Mouse (Mus musculus) bone marrow, adult 2 months (tissue): ENCODE results near the gene 2410004B18Rik.

Experiments
- CTCF ChIP-seq: fragments of 200-500 bp; IDR thresholded peaks from 2 replicates; pipeline ENCODE4 v1.5.1; 2011; ENCODE audit warnings: low read length, control low read depth; ENCODE audit not compliant: control insufficient read depth, insufficient read depth
- POLR2A ChIP-seq: fragments of 200-500 bp; IDR thresholded peaks from 2 replicates; pipeline ENCODE4 v1.6.1; 2011; ENCODE audit warnings: low read depth, mild to moderate bottlenecking, control low read depth, low read length, borderline replicate concordance; ENCODE audit not compliant: control insufficient read depth

- TF ChIP-seq CTCF (no peak), POLR2A (no peak)
Measured at GRCm38 (mm10) chr3:145933845-145934244, 4.0 kb upstream of the 2410004B18Rik start.
